Mouse (Mus musculus) c-Kit-positive CD71-negative TER-119-negative erythroid progenitor cells, embryonic 14.5 days (primary cell): ENCODE results near the gene Mrps11.

Experiments used
- DNase-seq: peaks from one replicate; pipeline ENCODE4 v3.0.0-alpha.2; 2013; ENCODE audit warnings: low read depth

Gene Mrps11

GRCm38 (mm10) chr7:78793895-78794570 lies 11.1 kb downstream of the Mrps11 start:
- DNase-seq: no peak

DNA sequence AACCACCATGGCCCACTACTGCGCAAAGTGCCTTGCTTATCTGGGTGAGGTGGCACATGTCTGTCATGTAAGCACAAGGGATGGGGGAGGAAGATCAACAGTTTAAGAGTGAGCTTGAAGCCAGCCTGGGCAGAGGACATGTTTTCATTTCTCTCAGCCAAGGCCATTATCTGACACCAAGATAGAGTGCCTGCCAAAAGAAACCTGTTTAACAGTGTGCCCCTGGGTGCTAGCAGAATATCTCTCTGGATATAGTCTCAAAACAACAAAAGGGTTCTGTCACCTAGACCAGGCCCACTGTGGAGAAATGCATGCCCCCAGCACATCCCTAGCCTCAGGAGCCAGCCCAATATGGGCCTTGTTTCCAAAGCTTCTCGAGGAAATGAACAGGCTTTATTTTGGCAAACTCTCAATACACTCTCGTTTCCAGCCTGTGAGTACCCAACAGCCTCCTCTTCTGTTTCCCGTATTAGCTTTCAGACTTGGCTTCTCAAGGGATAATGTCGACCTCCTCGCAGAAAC lies 11.7 kb downstream of the Mrps11 start:
- no peak for DNase-seq

DNA sequence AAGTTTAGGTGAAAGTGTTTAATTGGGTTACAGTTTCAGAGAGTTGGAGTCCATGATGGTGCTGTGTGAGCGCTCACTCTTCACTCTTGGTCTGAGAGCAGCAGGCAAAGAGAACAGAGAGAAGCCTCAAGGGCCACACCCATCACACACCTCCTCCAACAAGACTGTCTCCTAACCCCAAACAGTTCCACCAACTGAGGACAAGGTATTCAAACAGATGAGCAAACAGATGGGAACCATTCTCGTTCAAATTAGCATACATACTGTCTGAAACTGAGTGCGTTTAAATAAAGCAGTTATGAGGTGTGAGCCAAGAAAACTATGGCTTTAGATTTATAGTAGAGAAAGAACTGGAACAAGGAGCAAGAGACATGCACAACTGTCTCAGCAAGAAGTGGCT lies 13.7 kb downstream of the Mrps11 start:
- DNase-seq: no peak

GRCm38 (mm10) chr7:78797843-78798455 lies 15.0 kb downstream of the Mrps11 start:
- DNase-seq: no peak

- DNase-seq: no peak
Measured at GRCm38 (mm10) chr7:78799730-78800496, 17.0 kb downstream of the Mrps11 start.

- DNase-seq: no peak
Measured at GRCm38 (mm10) chr7:78803841-78804240, 20.9 kb downstream of the Mrps11 start.

- DNase-seq: no peak
Measured at GRCm38 (mm10) chr7:78807192-78807591, 24.3 kb downstream of the Mrps11 start.

- no peak for DNase-seq
Measured at GRCm38 (mm10) chr7:78813791-78814190, 30.9 kb downstream of the Mrps11 start.

DNA sequence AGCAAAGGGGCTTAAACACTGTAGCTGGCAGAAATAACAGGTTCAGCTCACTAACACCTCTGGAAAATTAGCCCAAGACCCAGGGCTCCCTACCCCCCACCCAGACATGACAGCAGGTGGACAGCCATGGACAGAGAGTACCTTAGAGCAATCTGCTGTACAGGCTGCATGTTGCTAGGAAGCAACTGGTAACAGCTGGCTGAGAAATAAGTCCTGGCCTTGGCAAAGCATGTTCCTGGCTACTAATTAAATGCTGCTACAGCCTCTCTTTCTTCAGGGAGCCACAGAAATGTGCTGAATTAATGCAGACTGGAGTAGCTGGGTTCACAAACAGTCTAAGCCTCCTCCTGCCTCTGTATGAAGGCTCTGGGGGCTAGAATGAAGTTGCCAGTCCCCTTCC lies 31.8 kb downstream of the Mrps11 start:
- no peak for DNase-seq

DNA sequence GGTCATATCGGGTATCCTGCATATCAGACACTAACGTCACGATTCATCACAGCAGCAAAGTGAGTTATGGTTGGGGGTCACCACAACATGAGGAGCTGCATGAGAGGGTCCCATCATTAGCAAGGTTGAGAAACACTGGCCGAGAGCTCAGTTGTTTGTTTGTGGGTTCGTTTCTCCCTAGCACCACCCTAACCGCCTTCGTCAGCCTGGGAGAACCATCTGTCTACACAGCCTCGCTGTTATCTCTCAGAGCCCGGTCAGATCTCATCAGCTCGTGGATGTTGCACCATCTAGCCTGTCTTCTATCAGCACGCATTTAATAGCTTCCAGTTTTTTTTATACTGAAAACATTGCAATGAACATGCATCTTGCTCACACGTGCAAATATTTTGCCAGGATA lies 35.4 kb downstream of the Mrps11 start:
- no peak for DNase-seq

- no peak for DNase-seq
Measured at GRCm38 (mm10) chr7:78826682-78827385, 43.9 kb downstream of the Mrps11 start.

DNA sequence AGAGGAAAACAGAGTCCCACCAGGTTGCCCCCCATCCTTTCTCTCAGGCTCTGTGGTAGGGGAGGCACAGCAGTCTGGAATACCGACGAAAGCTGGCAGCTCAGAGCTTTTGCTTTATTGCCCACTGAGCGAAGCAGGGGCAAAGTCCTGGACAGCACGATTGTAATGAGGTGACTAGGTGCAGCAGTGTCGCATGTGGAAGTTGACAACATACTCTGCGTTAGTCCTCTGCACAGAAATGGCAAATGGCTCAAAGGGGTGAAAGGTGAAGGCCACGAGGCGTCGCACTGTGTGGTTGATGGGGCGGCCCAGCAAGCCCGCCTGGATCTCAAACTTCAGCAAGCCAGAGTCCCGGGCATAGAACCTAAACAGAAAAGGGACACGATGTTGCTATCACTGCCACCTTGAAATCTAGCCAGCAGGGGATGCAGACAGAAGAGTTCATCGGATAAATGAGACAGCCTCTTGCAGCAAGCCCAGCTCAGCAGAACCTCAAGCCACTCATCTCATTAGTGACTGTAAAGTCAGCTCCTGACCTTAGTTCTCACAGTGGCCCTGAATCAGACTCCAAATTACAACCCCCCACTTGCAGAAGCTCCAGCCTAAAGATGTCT lies 44.9 kb downstream of the Mrps11 start:
- DNase-seq: no peak

GRCm38 (mm10) chr7:78835656-78836055 lies 52.7 kb downstream of the Mrps11 start:
- no peak for DNase-seq

DNA sequence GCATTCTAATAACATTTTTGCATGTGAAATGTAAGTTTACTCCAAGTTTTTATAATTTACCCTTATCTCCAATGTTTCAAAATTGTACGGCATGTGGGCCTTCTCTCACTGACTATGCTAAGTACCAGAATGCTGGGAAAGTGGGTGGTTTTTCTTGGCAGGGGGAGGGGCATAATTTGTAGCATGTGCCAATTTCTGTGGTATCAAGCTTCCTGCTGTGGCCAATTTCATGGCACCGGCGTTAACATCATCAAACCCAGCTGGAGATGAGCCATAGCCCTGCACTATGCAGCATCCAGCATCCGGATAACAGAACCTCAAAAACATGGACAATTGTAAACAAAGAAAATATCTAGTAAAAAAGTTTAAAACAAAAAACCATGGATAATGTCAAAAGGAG lies 54.3 kb downstream of the Mrps11 start:
- DNase-seq: no peak

DNA sequence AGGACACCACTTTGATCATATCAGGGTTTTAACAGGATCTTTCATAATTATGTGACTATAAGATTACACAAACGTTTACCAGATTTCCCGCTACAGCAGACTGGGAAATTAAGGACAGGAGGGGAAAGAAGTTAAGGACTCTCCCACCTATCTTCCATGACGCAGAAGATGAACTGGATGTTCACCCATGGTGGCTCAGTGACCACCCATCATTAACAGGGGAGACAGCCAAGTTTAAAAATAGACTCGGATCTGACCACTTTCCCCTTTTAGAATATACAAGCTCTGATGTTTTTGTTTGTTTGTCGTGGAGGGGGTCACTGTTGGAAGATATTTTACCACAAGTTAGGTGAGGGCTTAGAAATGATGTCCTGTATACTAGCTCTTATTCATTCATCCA lies 58.7 kb downstream of the Mrps11 start:
- DNase-seq: no peak
